Mouse (Mus musculus) heart, adult 18-20 months (tissue): Measurements from ENCODE around the gene Lmf2. TPM values are rescaled to one million over a fixed set of nuclear protein-coding genes. Genes with fewer than 3 reads are reported as not detected.
A peak's percentile ranks its signal among the peaks of the same experiment; 100 is the strongest.

Experiments
- DNase-seq, 2 experiments: peaks; one replicate each; pipeline ENCODE4 v3.0.0; 2021 to 2022; ENCODE audit warnings: mixed read lengths in 1 of 2
- long read RNA-seq, 2 experiments: library from polyadenylated mRNA; stranded (forward); transcript quantifications; one replicate each; pipeline ENCODE4 v2.0.0; 2021
- total RNA-seq, 2 experiments: library from RNA; stranded (reverse); gene quantifications; 2 replicates each; pipeline ENCODE4 v1.2.3; 2021

Gene Lmf2
- 10 to 100 TPM; 25.8 to 26.1 TPM for total RNA-seq
- long read RNA-seq, experiment 1, transcript Lmf2-201 (14 exons, 2,906 nt) = major isoform, 17 of 31 reads
- long read RNA-seq, experiment 1, partial matches to known transcripts = 8 of 31 reads
- long read RNA-seq, experiment 1, other reads (novel, unspliced or antisense) = 4 of 31 reads
- long read RNA-seq, experiment 2, transcript Lmf2-201 (14 exons, 2,906 nt) = major isoform, 8 of 12 reads
- long read RNA-seq, experiment 2, partial matches to known transcripts = 2 of 12 reads
- long read RNA-seq, experiment 2, other reads (novel, unspliced or antisense) = 0 of 12 reads

GRCm38 (mm10) chr15:89355241-89356187 is at the start of gene Lmf2, which contains the start of gene Ncaph2:
TSS of gene Lmf2 (minus strand) at chr15:89355659.
TSS of gene Ncaph2 (plus strand) at chr15:89355719.
- DNase-seq = peak; percentile 96 to 99

GRCm38 (mm10) chr15:89404831-89405623 is 49.6 kb upstream of the Lmf2 start:
- no peak for DNase-seq

GRCm38 (mm10) chr15:89402471-89402870 is 47.0 kb upstream of the Lmf2 start:
- DNase-seq = no peak

GRCm38 (mm10) chr15:89399716-89400115 is 44.3 kb upstream of the Lmf2 start:
- no peak for DNase-seq

GRCm38 (mm10) chr15:89398146-89398545 is 42.7 kb upstream of the Lmf2 start:
- no peak for DNase-seq

GRCm38 (mm10) chr15:89396883-89397282 is 41.4 kb upstream of the Lmf2 start:
- DNase-seq = no peak

GRCm38 (mm10) chr15:89390081-89390480 is 34.6 kb upstream of the Lmf2 start:
- DNase-seq = no peak

GRCm38 (mm10) chr15:89387127-89387526 is 31.7 kb upstream of the Lmf2 start:
- no peak for DNase-seq

- no peak for DNase-seq
Observed at GRCm38 (mm10) chr15:89384617-89385016, 29.2 kb upstream of the Lmf2 start, which contains the start of gene Klhdc7b. TSS of gene Klhdc7b (plus strand) at chr15:89384917.

- DNase-seq = no peak
Observed at GRCm38 (mm10) chr15:89379429-89379828, 24.0 kb upstream of the Lmf2 start.

GRCm38 (mm10) chr15:89378831-89379401 is 23.5 kb upstream of the Lmf2 start, which contains the start of gene Odf3b:
TSS of gene Odf3b (minus strand) at chr15:89379282.
- DNase-seq = peak; percentile 72 to 74

GRCm38 (mm10) chr15:89377938-89378828 is 22.7 kb upstream of the Lmf2 start:
- DNase-seq = no peak

- DNase-seq = no peak
Observed at GRCm38 (mm10) chr15:89377362-89377761, 21.9 kb upstream of the Lmf2 start.

GRCm38 (mm10) chr15:89376957-89377356 is 21.5 kb upstream of the Lmf2 start, which contains the start of gene Tymp:
TSS of gene Tymp (minus strand) at chr15:89377039.
- no peak for DNase-seq

- DNase-seq = no peak
Observed at GRCm38 (mm10) chr15:89376040-89376439, 20.6 kb upstream of the Lmf2 start.

- no peak for DNase-seq
Observed at GRCm38 (mm10) chr15:89374801-89375534, 19.5 kb upstream of the Lmf2 start.

GRCm38 (mm10) chr15:89374340-89374739 is 18.9 kb upstream of the Lmf2 start:
- no peak for DNase-seq

GRCm38 (mm10) chr15:89373762-89374248 is 18.3 kb upstream of the Lmf2 start, which contains the start of gene Sco2:
TSS of gene Sco2 (minus strand) at chr15:89373846.
- DNase-seq = peak; percentile 92 to 97

GRCm38 (mm10) chr15:89373027-89373761 is 17.7 kb upstream of the Lmf2 start:
- DNase-seq = peak; percentile 88 to 91
